Mouse (Mus musculus) forebrain, embryonic 13.5 days (tissue): ENCODE measurements around the gene Micu2. TPM values are rescaled to one million over a fixed set of nuclear protein-coding genes. Genes with fewer than 3 reads are reported as not detected.

Experiments
- ATAC-seq: fragments of 200-750 bp; cut with Nextera tagmentation; 2 replicates; pipeline ENCODE4 v1.8.0; 2017
- H3K27ac ChIP-seq: fragments of 300-500 bp; sonication (generic); 2 replicates; pipeline ENCODE4 v1.5.1; 2015; ENCODE audit warnings: inconsistent platforms, mild to moderate bottlenecking, moderate library complexity
- H3K27me3 ChIP-seq: fragments of 300-500 bp; sonication (generic); 2 replicates; pipeline ENCODE4 v1.6.1; 2015; ENCODE audit warnings: mild to moderate bottlenecking, inconsistent platforms
- H3K36me3 ChIP-seq: fragments of 300-500 bp; sonication (generic); 2 replicates; pipeline ENCODE4 v1.6.1; 2015; ENCODE audit warnings: mild to moderate bottlenecking, inconsistent platforms; ENCODE audit not compliant: poor library complexity, severe bottlenecking
- H3K4me1 ChIP-seq: fragments of 300-500 bp; sonication (generic); 2 replicates; pipeline ENCODE4 v1.6.1; 2015; ENCODE audit warnings: inconsistent platforms
- H3K4me2 ChIP-seq: fragments of 300-500 bp; sonication (generic); 2 replicates; pipeline ENCODE4 v1.6.1; 2015; ENCODE audit warnings: inconsistent platforms, mild to moderate bottlenecking, moderate library complexity
- H3K4me3 ChIP-seq: fragments of 300-500 bp; sonication (generic); 2 replicates; pipeline ENCODE4 v1.5.1; 2015; ENCODE audit warnings: mild to moderate bottlenecking, inconsistent platforms
- H3K9ac ChIP-seq: fragments of 300-500 bp; sonication (generic); 2 replicates; pipeline ENCODE4 v1.6.1; 2015; ENCODE audit warnings: mild to moderate bottlenecking, inconsistent platforms
- H3K9me3 ChIP-seq: fragments of 300-500 bp; sonication (generic); replicated peaks from 2 replicates; pipeline ENCODE4 v1.6.1; 2016; ENCODE audit warnings: inconsistent platforms
- WGBS: fragments of 180-500 bp; shearing (Covaris S2); methylation state at CpG from one replicate; pipeline ENCODE4 v1.1.7; 2015; 5-methylcytosine and 5-hydroxymethylcytosine counted together
- polyA plus RNA-seq: library from polyadenylated mRNA; unstranded; fragments of >200 nt; fragmentation: Nextera tagmentation; extraction: Ambion mirVana; gene quantifications from 2 replicates; pipeline ENCODE4 v1.2.1, GENCODE M21; 2015

The Micu2 gene
- polyA plus RNA-seq, 1 experiment from 2014 or later = 64.2 TPM

GRCm38 (mm10) chr14:57886032-57886431 lies 113.0 kb downstream of the Micu2 start:
- 96% methylated on average over 2 of the region's 2 CpGs for WGBS

DNA sequence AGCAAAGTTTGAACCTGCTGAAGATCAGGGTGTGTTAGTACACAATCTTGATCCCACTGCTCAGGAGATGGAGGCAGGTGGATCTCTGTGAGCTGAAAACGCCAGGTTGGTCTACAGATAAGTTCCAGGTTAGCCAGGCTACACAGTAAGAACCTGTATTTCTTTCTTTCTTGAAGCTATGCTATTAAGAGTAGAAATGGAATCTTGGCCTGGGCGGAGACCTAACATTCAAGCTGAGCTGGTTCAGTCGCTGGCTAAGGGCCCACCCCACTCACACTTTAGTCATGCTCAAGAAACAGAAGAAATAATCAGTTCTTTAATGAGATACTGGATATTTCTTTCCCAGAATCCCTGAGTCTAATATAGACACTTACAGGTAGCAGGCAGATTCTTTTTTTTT lies 115.7 kb downstream of the Micu2 start:
- 88% methylated on average over 3 of the region's 3 CpGs for WGBS
- H3K27ac ChIP-seq = no peak overlapping the region
- H3K4me1 ChIP-seq = peaks cover 18% of the 10 kb centered on the region
- H3K9me3 ChIP-seq = no peaks in the 10 kb centered on the region
- H3K9ac ChIP-seq = no peak overlapping the region
- no peaks in the 10 kb centered on the region for H3K27me3 ChIP-seq
- H3K4me2 ChIP-seq = no peak overlapping the region
- ATAC-seq = no peak
- H3K4me3 ChIP-seq = no peak overlapping the region
- H3K36me3 ChIP-seq = no peaks in the 10 kb centered on the region

More at GRCm38 (mm10) chr14:57886032-57886431, 113.0 kb downstream of the Micu2 start:
- Histone ChIP-seq H3K4me1 (peaks cover 22% of the 10 kb centered on the region), H3K27me3 (no peaks in the 10 kb centered on the region), H3K36me3 (no peaks in the 10 kb centered on the region), H3K27ac (no peak overlapping the region), H3K9ac (no peak overlapping the region), H3K4me2 (no peak overlapping the region), H3K4me3 (no peak overlapping the region), H3K9me3 (no peaks in the 10 kb centered on the region)
- no peak for ATAC-seq

GRCm38 (mm10) chr14:57882720-57883119 lies 116.3 kb downstream of the Micu2 start:
- ATAC-seq = no peak
- Histone ChIP-seq H3K4me3 (no peak overlapping the region), H3K27ac (no peak overlapping the region), H3K27me3 (no peaks in the 10 kb centered on the region), H3K36me3 (no peaks in the 10 kb centered on the region), H3K9me3 (no peaks in the 10 kb centered on the region), H3K4me1 (peaks cover 12% of the 10 kb centered on the region), H3K9ac (no peak overlapping the region), H3K4me2 (no peak overlapping the region)
- whole genome bisulfite sequencing = 62% methylated on average over 4 of the region's 4 CpGs

- no peak overlapping the region for H3K4me2 ChIP-seq
- H3K4me3 ChIP-seq = no peak overlapping the region
- H3K36me3 ChIP-seq = no peaks in the 10 kb centered on the region
- H3K4me1 ChIP-seq = peaks cover 9% of the 10 kb centered on the region
- no peak overlapping the region for H3K9ac ChIP-seq
- 48% methylated on average over 4 of the region's 4 CpGs for WGBS
- no peaks in the 10 kb centered on the region for H3K9me3 ChIP-seq
- 0 out of 2 replicates have a peak, but pooled peaks have one; percentile 13 for ATAC-seq
- no peaks in the 10 kb centered on the region for H3K27me3 ChIP-seq
- H3K27ac ChIP-seq = no peak overlapping the region
Measured at GRCm38 (mm10) chr14:57881793-57882192, 117.3 kb downstream of the Micu2 start.

DNA sequence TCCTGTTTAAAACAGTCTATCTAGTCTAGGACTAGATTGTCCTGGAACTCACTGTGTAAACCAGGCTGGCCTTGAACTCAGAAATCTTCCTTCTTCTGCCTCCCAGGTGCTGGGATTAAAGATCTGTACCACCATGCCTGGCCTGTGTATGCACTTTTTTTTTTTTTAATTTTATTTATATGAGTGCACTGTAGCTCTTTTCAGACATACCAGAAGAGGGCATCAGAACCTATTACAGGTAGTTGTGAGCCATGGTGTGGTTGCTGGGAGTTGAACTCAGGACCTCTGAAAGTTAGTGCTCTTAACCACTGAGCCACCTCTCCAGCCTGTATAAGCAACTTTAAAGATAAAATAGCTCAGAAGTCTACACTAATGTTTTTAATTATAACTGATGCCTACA lies 118.0 kb downstream of the Micu2 start:
- no peak overlapping the region for H3K4me2 ChIP-seq
- H3K36me3 ChIP-seq = no peaks in the 10 kb centered on the region

DNA sequence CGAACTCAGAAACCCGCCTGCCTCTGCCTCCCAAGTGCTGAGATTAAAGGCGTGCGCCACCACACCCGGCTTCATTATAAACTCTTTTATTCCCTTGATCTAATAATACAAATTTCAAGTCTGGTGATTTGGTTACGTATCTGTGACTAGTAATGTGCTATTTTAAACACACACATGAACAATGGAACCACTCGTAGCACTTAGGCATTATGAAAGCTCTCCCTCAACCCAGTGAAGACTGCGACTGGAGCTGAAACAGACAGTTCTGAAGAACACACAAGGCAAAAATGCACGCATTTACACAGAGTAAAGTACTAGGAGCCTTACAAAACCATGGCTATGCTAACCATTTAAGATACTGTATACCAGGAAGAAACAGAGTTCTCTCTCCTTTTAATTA lies 121.1 kb downstream of the Micu2 start:
- H3K9ac ChIP-seq = no peak overlapping the region
- H3K4me2 ChIP-seq = no peak overlapping the region
- H3K27me3 ChIP-seq = no peaks in the 10 kb centered on the region
- WGBS = 95% methylated on average over 9 of the region's 9 CpGs
- peaks cover 9% of the 10 kb centered on the region for H3K4me1 ChIP-seq
- H3K4me3 ChIP-seq = no peak overlapping the region
- no peak for ATAC-seq
- peaks cover 8% of the 10 kb centered on the region; the same call in 1 of the 2 replicates for H3K36me3 ChIP-seq
- no peak overlapping the region for H3K27ac ChIP-seq
- H3K9me3 ChIP-seq = no peaks in the 10 kb centered on the region

More for the DNA sequence above, 118.0 kb downstream of the Micu2 start:
- Histone ChIP-seq H3K27me3 (no peaks in the 10 kb centered on the region), H3K4me1 (peaks cover 9% of the 10 kb centered on the region), H3K9me3 (no peaks in the 10 kb centered on the region), H3K9ac (no peak overlapping the region), H3K27ac (no peak overlapping the region), H3K4me3 (no peak overlapping the region)
- ATAC-seq = no peak

GRCm38 (mm10) chr14:57866676-57867276 lies 132.3 kb downstream of the Micu2 start:
- H3K4me2 ChIP-seq = no peak overlapping the region
- WGBS = 97% methylated on average over 3 of the region's 3 CpGs
- H3K27me3 ChIP-seq = no peaks in the 10 kb centered on the region
- peaks cover 57% of the 10 kb centered on the region for H3K36me3 ChIP-seq
- no peaks in the 10 kb centered on the region for H3K4me1 ChIP-seq
- no peak overlapping the region for H3K9ac ChIP-seq
- H3K27ac ChIP-seq = no peak overlapping the region
- no peak overlapping the region for H3K4me3 ChIP-seq
- no peak for ATAC-seq
- H3K9me3 ChIP-seq = no peaks in the 10 kb centered on the region

Other genes with a start within 250 kb of the Micu2 start
- gene Lats2, start 240.9 kb downstream of the Micu2 start, polyA plus RNA-seq = 7.8 and 8.3 TPM in 2 replicates
- 24.1 and 24.5 TPM in 2 replicates for gene Sap18, start 201.1 kb downstream of the Micu2 start, polyA plus RNA-seq
- gene Ska3, start 173.1 kb downstream of the Micu2 start, polyA plus RNA-seq = 34.8 and 37.6 TPM in 2 replicates
- gene Mrpl57, start 173.0 kb downstream of the Micu2 start, polyA plus RNA-seq = 151 and 152 TPM in 2 replicates
- 54.2 and 55.1 TPM in 2 replicates for gene Zdhhc20, start 109.0 kb downstream of the Micu2 start, polyA plus RNA-seq
- 3.3 and 4.3 TPM in 2 replicates for gene Fgf9, start 71.3 kb upstream of the Micu2 start, polyA plus RNA-seq